Mouse (Mus musculus) limb, embryonic 10.5 days (tissue): ENCODE data around the gene Cwc25. TPM values are rescaled to one million over a fixed set of nuclear protein-coding genes. Genes with fewer than 3 reads are reported as not detected.
"Not testable (repeated sequence)": the region's sequence is repeated elsewhere in the genome, so short reads cannot be mapped to it uniquely, and the experiment has no call there.

Source experiments
- DNase-seq: peaks from one replicate; pipeline ENCODE4 v3.0.0-alpha.2; 2017; ENCODE audit warnings: low spot score
- H3K27ac ChIP-seq: fragments of 300-500 bp; sonication (generic); 2 replicates; pipeline ENCODE4 v1.5.1; 2016; ENCODE audit warnings: mild to moderate bottlenecking
- H3K27me3 ChIP-seq: fragments of 300-500 bp; sonication (generic); 2 replicates; pipeline ENCODE4 v1.6.1; 2016; ENCODE audit warnings: low read depth, mild to moderate bottlenecking; ENCODE audit not compliant: poor library complexity, severe bottlenecking
- H3K36me3 ChIP-seq: fragments of 300-500 bp; sonication (generic); 2 replicates; pipeline ENCODE4 v1.6.1; 2016; ENCODE audit warnings: mild to moderate bottlenecking, moderate library complexity
- H3K4me1 ChIP-seq: fragments of 300-500 bp; sonication (generic); 2 replicates; pipeline ENCODE4 v1.6.1; 2016
- H3K4me3 ChIP-seq: fragments of 300-500 bp; sonication (generic); 2 replicates; pipeline ENCODE4 v1.5.1; 2016; ENCODE audit warnings: mild to moderate bottlenecking, moderate library complexity
- H3K9me3 ChIP-seq: fragments of 300-500 bp; sonication (generic); replicated peaks from 2 replicates; pipeline ENCODE4 v1.6.1; 2016; ENCODE audit warnings: mild to moderate bottlenecking
- WGBS: fragments of 180-500 bp; shearing (Covaris S2); methylation state at CpG from one replicate; pipeline ENCODE4 v1.1.7; 2016; 5-methylcytosine and 5-hydroxymethylcytosine counted together
- polyA plus RNA-seq: library from polyadenylated mRNA; unstranded; fragments of >200 nt; fragmentation: Nextera tagmentation; extraction: Ambion mirVana; gene quantifications from 2 replicates; pipeline ENCODE4 v1.2.1, GENCODE M21; 2016

The Cwc25 gene
- polyA plus RNA-seq, 1 experiment from 2014 or later = 21.6 TPM

- Histone ChIP-seq H3K27me3 (no peaks in the 10 kb centered on the region), H3K4me1 (peaks cover 41% of the 10 kb centered on the region), H3K9me3 (no peaks in the 10 kb centered on the region), H3K4me3 (peak within 1 kb of the TSS; percentile 74), H3K36me3 (peaks cover 6% of the 10 kb centered on the region; the same call in 1 of the 2 replicates), H3K27ac (peak within 1 kb of the TSS; percentile 93)
- WGBS = under 1% methylated on average over 11 of the region's 11 CpGs
- peak; percentile 95 for DNase-seq
Measured at GRCm38 (mm10) chr11:97798782-97799145, 32.4 kb upstream of the Cwc25 start, which contains the start of gene Lasp1. TSS of gene Lasp1 (plus strand) at chr11:97799000.

- H3K36me3 ChIP-seq = peaks cover 3% of the 10 kb centered on the region; the same call in 1 of the 2 replicates
- no peak for DNase-seq
- H3K4me1 ChIP-seq = peaks cover 39% of the 10 kb centered on the region
- peak overlapping the region; percentile 74 for H3K4me3 ChIP-seq
- no peak overlapping the region for H3K27ac ChIP-seq
- H3K9me3 ChIP-seq = no peaks in the 10 kb centered on the region
- WGBS = 32% methylated on average over 8 of the region's 8 CpGs
- H3K27me3 ChIP-seq = no peaks in the 10 kb centered on the region
Measured at GRCm38 (mm10) chr11:97798083-97798435, 31.7 kb upstream of the Cwc25 start.

DNA sequence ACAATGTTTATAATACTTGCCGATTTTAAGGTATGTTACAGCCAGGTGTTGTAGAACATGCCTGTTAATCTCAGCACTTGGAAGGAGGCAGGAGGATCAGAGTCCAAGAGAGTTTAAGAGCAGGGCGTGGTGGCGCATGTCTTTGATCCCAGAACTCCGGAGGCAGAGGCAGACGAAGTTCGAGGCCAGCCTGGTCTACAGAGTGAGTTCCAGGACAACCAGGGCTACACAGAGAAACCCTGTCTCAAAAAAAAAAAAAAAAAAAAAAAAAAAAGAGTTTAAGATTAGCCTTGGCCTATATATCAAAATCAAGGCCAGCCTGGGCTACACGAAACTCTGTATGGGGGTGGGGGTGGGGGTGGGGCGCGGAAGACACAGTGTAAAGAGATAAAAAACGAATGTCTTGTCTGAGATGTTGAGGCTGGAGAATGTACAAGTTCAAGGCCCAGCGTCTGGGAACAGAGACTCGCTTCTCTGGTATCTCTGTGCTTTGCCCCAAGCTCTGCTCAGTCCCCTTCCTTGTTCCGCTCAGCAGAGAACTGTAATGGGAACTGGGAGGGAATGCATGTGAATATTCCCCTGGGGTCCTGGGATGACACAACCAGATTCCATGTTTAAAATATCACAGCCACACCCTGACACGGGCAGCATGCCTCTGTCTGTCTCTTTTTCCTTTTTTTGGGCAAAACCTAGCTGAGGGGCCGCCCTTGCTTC, 31.2 kb upstream of the Cwc25 start:
- Histone ChIP-seq H3K36me3 (no peaks in the 10 kb centered on the region; the same call in 1 of the 2 replicates), H3K4me1 (peaks cover 36% of the 10 kb centered on the region), H3K27me3 (no peaks in the 10 kb centered on the region), H3K27ac (no peak overlapping the region), H3K4me3 (peak overlapping the region; percentile 74), H3K9me3 (no peaks in the 10 kb centered on the region)
- WGBS = 57% methylated on average over 15 of the region's 15 CpGs
- no peak for DNase-seq

DNA sequence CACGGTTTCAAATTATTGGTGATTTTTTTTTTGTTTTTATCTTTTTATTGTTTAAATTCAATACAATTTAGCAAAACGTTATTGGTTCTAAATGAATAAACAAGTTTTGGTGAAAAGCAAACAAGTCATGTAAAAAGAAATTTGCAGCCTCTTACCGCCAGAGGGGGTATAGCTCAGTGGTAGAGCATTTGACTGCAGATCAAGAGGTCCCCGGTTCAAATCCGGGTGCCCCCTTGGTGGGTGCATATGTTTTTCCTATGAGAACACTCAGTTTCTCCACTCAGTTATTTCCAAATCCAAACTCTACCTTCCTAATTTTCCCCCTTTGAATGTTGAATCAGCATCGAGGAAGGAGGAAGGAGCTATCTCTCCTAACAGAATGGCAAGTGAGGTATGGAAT, 30.6 kb upstream of the Cwc25 start:
- peak; percentile 67 for DNase-seq

DNA sequence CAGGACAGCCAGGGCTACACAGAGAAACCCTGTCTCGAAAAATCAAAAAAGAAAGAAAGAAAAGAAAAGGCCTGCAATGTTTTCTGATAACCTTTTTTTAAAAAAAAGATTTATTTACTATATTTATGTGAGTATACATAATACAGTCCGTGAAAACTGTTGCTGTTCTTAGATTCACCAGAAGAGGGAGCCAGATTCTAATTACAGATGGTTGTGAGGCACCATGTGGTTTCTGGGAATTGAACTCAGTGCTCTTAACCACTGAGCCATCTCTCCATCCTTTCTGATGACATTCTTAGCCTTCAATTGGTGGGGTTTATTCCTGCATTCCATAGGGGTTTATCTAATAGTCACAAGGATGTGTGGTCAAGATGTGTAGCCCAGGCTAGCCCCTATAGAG, 26.8 kb upstream of the Cwc25 start:
- Histone ChIP-seq H3K27ac (no peak overlapping the region), H3K27me3 (no peaks in the 10 kb centered on the region), H3K4me3 (no peak overlapping the region), H3K9me3 (no peaks in the 10 kb centered on the region), H3K36me3 (no peaks in the 10 kb centered on the region), H3K4me1 (peaks cover 6% of the 10 kb centered on the region)
- 10% methylated on average over 2 of the region's 2 CpGs for WGBS
- no peak for DNase-seq

More for the DNA sequence above, 30.6 kb upstream of the Cwc25 start:
- H3K36me3 ChIP-seq = no peaks in the 10 kb centered on the region; the same call in 1 of the 2 replicates
- H3K4me3 ChIP-seq = no peak overlapping the region
- H3K9me3 ChIP-seq = no peaks in the 10 kb centered on the region
- no peak overlapping the region for H3K27ac ChIP-seq
- 5% methylated on average over 6 of the region's 6 CpGs for WGBS
- H3K4me1 ChIP-seq = peaks cover 30% of the 10 kb centered on the region
- no peaks in the 10 kb centered on the region for H3K27me3 ChIP-seq

GRCm38 (mm10) chr11:97790778-97791438, 24.6 kb upstream of the Cwc25 start:
- H3K27me3 ChIP-seq, H3K9me3 ChIP-seq: not testable (repeated sequence)
- 79% methylated on average over 2 of the region's 2 CpGs for WGBS

DNA sequence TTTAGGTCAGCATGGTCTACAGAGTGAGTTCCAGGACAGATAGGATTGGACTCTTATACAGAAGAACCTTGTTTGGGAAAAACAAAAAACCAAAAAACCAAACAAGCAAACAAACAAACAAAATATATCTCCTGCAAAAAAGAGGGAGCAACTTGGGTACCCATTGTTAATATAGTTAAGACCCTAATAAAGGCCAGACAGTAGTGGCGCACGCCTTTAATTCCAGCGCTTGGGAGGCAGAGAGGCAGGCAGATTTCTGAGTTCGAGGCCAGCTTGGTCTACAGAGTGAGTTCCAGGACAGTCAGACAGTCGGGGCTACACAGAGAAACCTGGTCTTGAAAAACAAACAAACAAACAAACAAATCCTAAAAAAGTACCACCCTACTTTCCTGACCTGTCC, 23.4 kb upstream of the Cwc25 start:
- Histone ChIP-seq H3K4me1 (no peaks in the 10 kb centered on the region), H3K27ac (no peak overlapping the region), H3K9me3 (no peaks in the 10 kb centered on the region), H3K27me3 (no peaks in the 10 kb centered on the region), H3K4me3 (no peak overlapping the region), H3K36me3 (no peaks in the 10 kb centered on the region)
- 87% methylated on average over 5 of the region's 5 CpGs for WGBS
- no peak for DNase-seq

More at GRCm38 (mm10) chr11:97790778-97791438, 24.6 kb upstream of the Cwc25 start:
- not testable (repeated sequence) for H3K4me3 ChIP-seq, H3K27ac ChIP-seq, DNase-seq, H3K36me3 ChIP-seq, H3K4me1 ChIP-seq

GRCm38 (mm10) chr11:97787961-97788360, 21.6 kb upstream of the Cwc25 start:
- H3K4me3 ChIP-seq = no peak overlapping the region
- DNase-seq = no peak
- no peaks in the 10 kb centered on the region for H3K9me3 ChIP-seq
- 93% methylated on average over 3 of the region's 3 CpGs for WGBS
- no peaks in the 10 kb centered on the region for H3K36me3 ChIP-seq
- no peak overlapping the region for H3K27ac ChIP-seq
- H3K4me1 ChIP-seq = no peaks in the 10 kb centered on the region
- no peaks in the 10 kb centered on the region for H3K27me3 ChIP-seq

GRCm38 (mm10) chr11:97782564-97782895, 16.2 kb upstream of the Cwc25 start:
- Histone ChIP-seq H3K4me3 (peak overlapping the region; percentile 80), H3K27ac (peak overlapping the region; percentile 98), H3K9me3 (no peaks in the 10 kb centered on the region), H3K36me3 (peaks cover 38% of the 10 kb centered on the region), H3K27me3 (no peaks in the 10 kb centered on the region), H3K4me1 (peaks cover 14% of the 10 kb centered on the region)
- WGBS = under 1% methylated on average over 10 of the region's 10 CpGs
- no peak for DNase-seq

DNA sequence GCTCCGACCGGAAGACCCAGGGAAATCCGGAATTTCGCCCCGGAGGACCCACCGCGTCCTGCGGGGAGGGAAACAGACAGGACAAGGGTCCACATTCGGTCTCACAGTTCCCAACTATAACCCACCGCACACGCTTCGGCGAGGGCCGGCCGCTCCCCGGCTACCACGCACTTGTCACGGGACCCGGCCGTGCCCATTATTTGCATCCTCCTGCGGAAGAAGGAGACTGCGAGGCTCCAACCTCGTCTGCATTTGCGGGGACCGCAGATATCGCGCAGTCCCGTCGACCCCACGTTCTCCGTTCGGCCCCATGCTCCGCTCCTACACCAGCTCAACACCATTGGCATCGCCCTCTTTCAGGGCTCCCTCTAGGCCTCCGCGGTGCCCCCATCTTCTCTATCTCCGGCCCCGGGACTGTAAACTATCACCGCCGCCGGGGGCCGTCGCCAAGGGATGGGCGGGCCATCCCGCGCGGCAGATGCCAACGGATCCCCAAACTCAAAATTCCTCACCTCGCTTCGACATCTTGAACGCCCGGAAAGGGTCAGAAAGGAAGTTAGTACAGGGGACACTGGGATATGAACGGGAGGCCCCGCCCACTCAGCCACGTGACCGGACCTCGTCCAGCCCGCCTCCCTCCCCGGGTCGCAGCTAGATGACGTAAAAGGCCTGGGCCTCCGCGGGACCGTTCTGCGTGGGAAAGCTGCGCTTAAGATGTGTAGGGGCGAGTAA, 15.6 kb upstream of the Cwc25 start, which contains the start of gene Rpl23:
Rpl23 (minus strand) TSS at position 606 of the 732 bp plus-strand sequence.
- H3K27ac ChIP-seq = peak within 1 kb of the TSS; percentile 98
- WGBS = under 1% methylated on average over 67 of the region's 67 CpGs
- peak; percentile 100 for DNase-seq

DNA sequence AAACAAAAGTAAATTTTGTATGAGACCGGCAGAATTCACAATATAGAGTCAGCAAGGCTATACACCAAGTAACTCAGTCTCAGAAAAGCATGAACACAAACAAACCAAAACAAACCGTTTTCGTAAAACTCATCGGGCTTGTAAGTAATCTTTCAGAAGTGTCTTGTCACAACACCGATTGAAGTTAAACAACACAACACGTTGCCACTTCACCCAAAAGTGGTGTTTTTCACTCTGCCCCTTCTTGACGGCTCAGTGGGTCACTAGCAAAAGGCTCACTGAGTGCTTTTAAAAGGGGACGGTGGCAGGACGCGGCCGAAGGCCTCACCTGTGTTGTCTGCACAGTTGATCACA, 15.1 kb upstream of the Cwc25 start:
- Histone ChIP-seq H3K27ac (peak overlapping the region; percentile 98), H3K27me3 (no peaks in the 10 kb centered on the region), H3K36me3 (peaks cover 49% of the 10 kb centered on the region), H3K9me3 (no peaks in the 10 kb centered on the region), H3K4me1 (peaks cover 14% of the 10 kb centered on the region), H3K4me3 (peak overlapping the region; percentile 80)
- 3% methylated on average over 11 of the region's 11 CpGs for WGBS
- no peak for DNase-seq

More for the DNA sequence above, 15.6 kb upstream of the Cwc25 start, which contains the start of gene Rpl23:
- no peaks in the 10 kb centered on the region for H3K27me3 ChIP-seq
- no peaks in the 10 kb centered on the region for H3K9me3 ChIP-seq
- peaks cover 14% of the 10 kb centered on the region for H3K4me1 ChIP-seq
- H3K36me3 ChIP-seq = peaks cover 44% of the 10 kb centered on the region
- H3K4me3 ChIP-seq = peak within 1 kb of the TSS; percentile 80

DNA sequence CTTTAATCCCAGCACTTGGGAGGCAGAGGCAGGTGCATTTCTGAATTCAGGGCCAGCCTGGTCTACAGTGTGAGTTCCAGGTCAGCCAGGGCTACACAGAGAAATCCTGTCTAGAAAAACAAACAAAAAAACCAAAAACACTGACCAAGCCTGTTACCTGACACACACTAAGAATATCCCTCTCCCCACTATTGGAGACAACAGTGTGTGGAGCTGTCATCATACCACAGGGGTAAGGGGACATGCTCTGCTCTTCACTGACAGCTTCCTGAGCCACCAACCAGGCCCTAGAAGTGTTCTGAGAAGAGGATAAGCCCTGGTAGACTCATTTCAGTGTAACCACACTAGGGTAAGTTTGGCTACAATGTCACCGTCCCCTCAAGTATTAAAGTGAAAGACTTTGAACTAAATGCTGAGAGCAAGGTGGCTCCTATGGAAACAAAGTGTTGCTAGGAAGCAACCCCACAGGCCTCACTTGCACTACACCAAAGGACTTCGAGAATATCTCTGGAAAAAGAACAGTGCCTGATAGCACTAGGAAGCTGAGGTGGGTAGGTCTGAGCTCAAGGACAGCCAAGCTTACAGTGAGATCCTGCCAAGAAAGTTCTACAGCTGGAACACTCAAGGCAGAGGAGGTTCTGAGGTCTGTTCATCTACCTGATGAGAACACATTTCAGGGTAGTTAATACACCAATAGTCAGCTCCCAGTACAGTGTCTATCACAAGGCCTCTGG, 13.8 kb upstream of the Cwc25 start:
- no peaks in the 10 kb centered on the region for H3K9me3 ChIP-seq
- peaks cover 62% of the 10 kb centered on the region for H3K36me3 ChIP-seq
- peaks cover 14% of the 10 kb centered on the region for H3K4me1 ChIP-seq
- H3K27ac ChIP-seq = no peak overlapping the region
- H3K4me3 ChIP-seq = peak overlapping the region; percentile 80
- no peaks in the 10 kb centered on the region for H3K27me3 ChIP-seq
- 91% methylated on average over 2 of the region's 2 CpGs for WGBS
- no peak for DNase-seq
